Mouse (Mus musculus): Measurements from ENCODE around the gene Rapgef5. TPM values are rescaled to one million over a fixed set of nuclear protein-coding genes. Genes with fewer than 3 reads are reported as not detected.

The Rapgef5 gene
- polyA plus RNA-seq, 1 experiment from 2014 or later: 7.7 TPM

DNA sequence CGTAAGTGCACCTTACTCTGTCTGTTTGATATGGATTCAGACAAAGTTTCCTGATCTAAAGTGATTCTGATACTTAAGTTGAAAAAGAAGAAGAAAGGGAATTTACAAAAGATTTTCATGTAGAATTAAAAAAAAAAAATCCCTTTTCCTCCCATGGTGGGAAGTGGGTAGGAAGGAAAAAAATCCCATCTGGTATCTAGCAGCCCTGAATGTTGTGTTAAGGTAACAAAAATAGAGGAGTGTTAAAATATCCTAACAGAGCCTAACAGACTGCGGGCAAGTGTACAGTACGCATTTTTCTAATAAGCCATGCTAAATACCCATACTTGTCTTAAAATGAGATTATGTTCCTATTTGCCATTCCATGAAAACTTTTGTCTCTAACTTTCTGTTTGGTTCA, 150.1 kb downstream of the Rapgef5 start:
- Histone ChIP-seq H3K4me2 (ENCODE audit: low read depth, low read length) (no peak overlapping the region), H3K9me3 (replicated peaks; ENCODE audit: control insufficient read depth, low read length) (no peaks in the 10 kb centered on the region), H3K36me3 (replicated peaks; ENCODE audit: control insufficient read depth, insufficient read depth, low read depth, low read length) (no peaks in the 10 kb centered on the region), H3K4me3 (ENCODE audit: low read depth, low read length) (no peak overlapping the region), H3K27me3 (ENCODE audit: control insufficient read depth, insufficient read depth, low read length) (no peaks in the 10 kb centered on the region), H3K27ac (replicated peaks; ENCODE audit: low read depth, low read length) (no peak overlapping the region), H3K9ac (replicated peaks; ENCODE audit: low read length) (no peak overlapping the region), H3K4me1 (ENCODE audit: control insufficient read depth, insufficient read depth, low read length) (no peaks in the 10 kb centered on the region)
- WGBS: 94% methylated on average over 3 of the region's 3 CpGs
- ATAC-seq (replicated peaks; ENCODE audit: insufficient number of reproducible peaks, low FRiP score, low TSS enrichment, low read depth) (no peak), DNase-seq (ENCODE audit: low spot score) (no peak)

DNA sequence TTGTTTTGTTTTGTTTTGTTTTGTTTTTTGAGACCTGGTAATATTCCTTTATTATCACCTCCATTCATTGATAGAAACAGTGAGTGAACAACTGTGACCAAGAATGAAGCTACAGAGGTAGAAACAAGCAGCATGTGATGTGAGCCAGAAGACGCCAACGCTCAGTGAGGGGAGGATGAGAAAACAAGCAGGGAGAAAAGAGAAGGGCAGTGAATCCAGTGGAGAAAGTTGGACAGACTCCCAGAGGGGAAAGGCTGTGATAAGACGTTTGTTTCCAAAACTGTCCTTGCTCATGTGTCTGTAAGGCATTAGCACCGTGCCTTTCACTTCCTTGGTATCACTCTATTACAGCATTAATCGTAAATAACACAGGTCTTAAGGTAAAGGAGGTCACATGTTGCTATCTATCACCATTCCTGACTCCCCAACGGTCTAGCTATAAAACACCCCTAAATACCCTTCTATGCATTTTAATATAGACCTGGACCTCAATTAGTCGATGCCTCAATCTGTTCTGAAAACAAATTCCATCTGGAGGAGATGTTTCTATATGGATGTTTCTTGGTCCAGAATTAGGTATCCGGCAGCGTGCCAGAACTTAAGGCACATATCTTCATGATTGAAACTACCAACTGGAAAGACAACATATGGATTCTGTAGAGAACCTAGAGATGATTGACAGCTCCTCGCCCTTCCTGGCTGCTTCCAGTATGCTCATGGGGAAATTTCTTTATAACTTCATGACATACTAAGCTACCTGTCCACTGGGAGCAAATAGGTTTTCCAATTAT, 153.5 kb downstream of the Rapgef5 start:
- DNase-seq (ENCODE audit: low spot score) (no peak), ATAC-seq (replicated peaks; ENCODE audit: insufficient number of reproducible peaks, low FRiP score, low TSS enrichment, low read depth) (no peak)
- H3K9ac ChIP-seq (replicated peaks; ENCODE audit: low read length): no peak overlapping the region
- H3K9me3 ChIP-seq (replicated peaks; ENCODE audit: control insufficient read depth, low read length): no peaks in the 10 kb centered on the region
- WGBS: 79% methylated on average over 10 of the region's 10 CpGs
- H3K27me3 ChIP-seq (ENCODE audit: control insufficient read depth, insufficient read depth, low read length): no peaks in the 10 kb centered on the region
- H3K36me3 ChIP-seq (replicated peaks; ENCODE audit: control insufficient read depth, insufficient read depth, low read depth, low read length): no peaks in the 10 kb centered on the region
- H3K4me2 ChIP-seq (ENCODE audit: low read depth, low read length): no peak overlapping the region
- no peak overlapping the region for H3K27ac ChIP-seq (replicated peaks; ENCODE audit: low read depth, low read length)
- H3K4me3 ChIP-seq (ENCODE audit: low read depth, low read length): no peak overlapping the region
- H3K4me1 ChIP-seq (ENCODE audit: control insufficient read depth, insufficient read depth, low read length): no peaks in the 10 kb centered on the region

DNA sequence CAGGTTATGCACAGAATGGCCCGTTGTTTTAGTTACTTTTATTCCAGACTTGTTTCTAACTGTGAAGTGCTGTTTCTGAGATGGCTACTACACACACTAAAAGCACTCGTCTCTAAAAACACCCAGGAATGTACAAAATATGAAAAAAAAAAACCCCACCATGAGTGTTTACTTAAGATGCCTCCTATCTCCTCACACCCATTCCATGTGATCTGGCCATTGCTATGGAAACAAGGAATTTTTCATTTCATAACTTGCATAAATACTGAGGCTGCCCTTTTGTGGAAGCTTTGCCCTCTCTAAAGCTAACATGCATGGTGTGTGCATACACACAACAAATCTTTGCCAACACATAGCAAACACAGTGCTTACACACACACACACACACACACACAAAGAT, 156.9 kb downstream of the Rapgef5 start:
- H3K9ac ChIP-seq (replicated peaks; ENCODE audit: low read length): no peak overlapping the region
- no peaks in the 10 kb centered on the region for H3K36me3 ChIP-seq (replicated peaks; ENCODE audit: control insufficient read depth, insufficient read depth, low read depth, low read length)
- H3K27me3 ChIP-seq (ENCODE audit: control insufficient read depth, insufficient read depth, low read length): no peaks in the 10 kb centered on the region
- no peaks in the 10 kb centered on the region for H3K9me3 ChIP-seq (replicated peaks; ENCODE audit: control insufficient read depth, low read length)
- no peak overlapping the region for H3K4me3 ChIP-seq (ENCODE audit: low read depth, low read length)
- DNase-seq (ENCODE audit: low spot score): no peak
- no peak for ATAC-seq (replicated peaks; ENCODE audit: insufficient number of reproducible peaks, low FRiP score, low TSS enrichment, low read depth)
- H3K27ac ChIP-seq (replicated peaks; ENCODE audit: low read depth, low read length): no peak overlapping the region
- H3K4me1 ChIP-seq (ENCODE audit: control insufficient read depth, insufficient read depth, low read length): no peaks in the 10 kb centered on the region
- 75% methylated on average over 2 of the region's 2 CpGs for WGBS
- no peak overlapping the region for H3K4me2 ChIP-seq (ENCODE audit: low read depth, low read length)

DNA sequence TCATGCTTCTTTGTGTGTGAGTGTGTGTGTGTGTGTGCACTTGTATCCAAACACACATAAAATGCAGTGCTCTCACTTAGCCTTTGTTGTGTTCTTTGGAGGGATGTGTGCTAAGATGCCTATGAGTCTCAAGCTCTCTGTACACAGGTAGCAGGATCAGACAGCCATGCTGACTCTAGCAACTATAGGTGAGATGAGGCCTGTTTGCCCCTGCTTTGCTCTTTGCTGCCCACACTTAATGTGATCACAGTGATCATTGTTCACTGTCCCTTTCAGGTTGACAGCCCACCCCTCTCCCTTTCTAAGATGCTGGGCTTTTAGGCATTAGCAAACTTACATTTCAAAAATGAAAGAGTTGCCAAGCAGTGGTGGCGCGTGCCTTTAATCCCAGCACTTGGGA, 158.2 kb downstream of the Rapgef5 start:
- Histone ChIP-seq H3K27ac (replicated peaks; ENCODE audit: low read depth, low read length) (no peak overlapping the region), H3K4me3 (ENCODE audit: low read depth, low read length) (no peak overlapping the region), H3K9ac (replicated peaks; ENCODE audit: low read length) (no peak overlapping the region), H3K4me1 (ENCODE audit: control insufficient read depth, insufficient read depth, low read length) (no peaks in the 10 kb centered on the region), H3K27me3 (ENCODE audit: control insufficient read depth, insufficient read depth, low read length) (no peaks in the 10 kb centered on the region), H3K36me3 (replicated peaks; ENCODE audit: control insufficient read depth, insufficient read depth, low read depth, low read length) (no peaks in the 10 kb centered on the region), H3K9me3 (replicated peaks; ENCODE audit: control insufficient read depth, low read length) (no peaks in the 10 kb centered on the region), H3K4me2 (ENCODE audit: low read depth, low read length) (no peak overlapping the region)
- ATAC-seq (replicated peaks; ENCODE audit: insufficient number of reproducible peaks, low FRiP score, low TSS enrichment, low read depth) (no peak), DNase-seq (ENCODE audit: low spot score) (no peak)
- 90% methylated on average over 2 of the region's 2 CpGs for WGBS

DNA sequence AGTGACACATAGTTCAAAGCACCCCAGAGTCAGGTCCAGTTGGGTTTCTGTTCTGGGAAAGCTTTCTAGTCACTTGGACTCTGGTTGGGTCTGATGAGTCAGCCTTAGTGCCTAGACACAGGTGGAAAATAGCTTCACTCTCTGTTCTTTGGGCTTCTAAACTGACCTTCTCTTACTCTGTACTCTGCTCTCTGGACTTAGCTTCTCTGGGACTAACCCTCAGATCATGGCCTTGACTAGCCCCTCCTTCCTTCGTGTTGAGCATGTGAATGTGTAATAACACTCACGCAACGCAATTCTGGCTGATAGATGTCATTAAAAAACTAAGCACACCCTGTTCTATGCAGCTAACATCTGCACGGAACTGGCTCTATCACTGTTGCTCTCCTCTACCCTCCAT, 160.0 kb downstream of the Rapgef5 start:
- H3K4me2 ChIP-seq (ENCODE audit: low read depth, low read length): no peak overlapping the region
- H3K4me1 ChIP-seq (ENCODE audit: control insufficient read depth, insufficient read depth, low read length): no peaks in the 10 kb centered on the region
- no peak overlapping the region for H3K9ac ChIP-seq (replicated peaks; ENCODE audit: low read length)
- no peaks in the 10 kb centered on the region for H3K27me3 ChIP-seq (ENCODE audit: control insufficient read depth, insufficient read depth, low read length)
- no peak overlapping the region for H3K27ac ChIP-seq (replicated peaks; ENCODE audit: low read depth, low read length)
- no peaks in the 10 kb centered on the region for H3K9me3 ChIP-seq (replicated peaks; ENCODE audit: control insufficient read depth, low read length)
- no peak overlapping the region for H3K4me3 ChIP-seq (ENCODE audit: low read depth, low read length)
- no peaks in the 10 kb centered on the region for H3K36me3 ChIP-seq (replicated peaks; ENCODE audit: control insufficient read depth, insufficient read depth, low read depth, low read length)
- ATAC-seq (replicated peaks; ENCODE audit: insufficient number of reproducible peaks, low FRiP score, low TSS enrichment, low read depth) (no peak), DNase-seq (ENCODE audit: low spot score) (no peak)
- 84% methylated on average over 4 of the region's 4 CpGs for WGBS

DNA sequence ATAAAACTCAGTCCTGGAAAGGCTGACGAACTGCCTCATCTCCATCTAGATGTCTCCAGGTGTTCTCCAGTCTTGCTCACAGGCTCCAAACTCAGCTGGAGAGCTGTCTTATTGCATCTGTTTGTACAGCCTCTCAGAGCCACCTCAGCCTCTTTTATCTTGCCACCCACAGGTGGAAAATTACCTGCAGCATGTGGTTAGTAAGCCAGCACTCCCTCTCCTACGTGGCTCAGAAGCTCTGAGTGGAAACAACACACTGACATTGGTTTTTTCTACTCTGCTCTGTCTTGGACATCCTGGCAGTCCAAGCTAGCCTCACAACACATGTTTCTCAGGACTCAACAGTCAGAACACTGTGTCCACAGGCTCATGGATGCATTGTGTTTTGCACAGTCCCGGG, 162.6 kb downstream of the Rapgef5 start:
- no peak for DNase-seq (ENCODE audit: low spot score)
- no peak for ATAC-seq (replicated peaks; ENCODE audit: insufficient number of reproducible peaks, low FRiP score, low TSS enrichment, low read depth)
- no peak overlapping the region for H3K4me2 ChIP-seq (ENCODE audit: low read depth, low read length)
- H3K36me3 ChIP-seq (replicated peaks; ENCODE audit: control insufficient read depth, insufficient read depth, low read depth, low read length): no peaks in the 10 kb centered on the region
- no peak overlapping the region for H3K4me3 ChIP-seq (ENCODE audit: low read depth, low read length)
- H3K27me3 ChIP-seq (ENCODE audit: control insufficient read depth, insufficient read depth, low read length): no peaks in the 10 kb centered on the region
- H3K9me3 ChIP-seq (replicated peaks; ENCODE audit: control insufficient read depth, low read length): no peaks in the 10 kb centered on the region
- H3K4me1 ChIP-seq (ENCODE audit: control insufficient read depth, insufficient read depth, low read length): no peaks in the 10 kb centered on the region
- no peak overlapping the region for H3K27ac ChIP-seq (replicated peaks; ENCODE audit: low read depth, low read length)
- 82% methylated on average over 3 of the region's 3 CpGs for WGBS
- no peak overlapping the region for H3K9ac ChIP-seq (replicated peaks; ENCODE audit: low read length)

DNA sequence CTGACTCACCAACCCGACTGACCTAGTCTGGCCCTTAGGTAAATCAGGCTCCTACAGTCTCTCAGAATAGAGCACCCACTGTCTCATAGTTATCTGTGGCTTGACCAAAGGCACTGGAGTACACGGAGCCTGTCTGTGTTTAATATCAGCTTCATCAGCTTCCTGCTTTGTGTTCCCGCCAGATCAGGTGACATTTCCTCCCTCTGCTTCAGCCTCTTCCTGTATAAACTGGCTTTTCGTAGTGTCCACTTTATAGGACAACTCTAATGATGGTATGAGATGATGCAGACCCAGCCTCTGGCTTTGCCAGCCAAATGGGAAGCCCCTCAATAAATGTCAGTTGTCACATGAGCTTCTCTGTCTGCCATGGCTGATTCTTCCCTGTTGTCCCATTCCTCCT, 163.5 kb downstream of the Rapgef5 start:
- 67% methylated on average over 4 of the region's 4 CpGs for WGBS
- ATAC-seq (replicated peaks; ENCODE audit: insufficient number of reproducible peaks, low FRiP score, low TSS enrichment, low read depth) (no peak), DNase-seq (ENCODE audit: low spot score) (no peak)
- no peak overlapping the region for H3K27ac ChIP-seq (replicated peaks; ENCODE audit: low read depth, low read length)
- H3K4me2 ChIP-seq (ENCODE audit: low read depth, low read length): no peak overlapping the region
- H3K9me3 ChIP-seq (replicated peaks; ENCODE audit: control insufficient read depth, low read length): no peaks in the 10 kb centered on the region
- H3K36me3 ChIP-seq (replicated peaks; ENCODE audit: control insufficient read depth, insufficient read depth, low read depth, low read length): no peaks in the 10 kb centered on the region
- no peak overlapping the region for H3K4me3 ChIP-seq (ENCODE audit: low read depth, low read length)
- no peak overlapping the region for H3K9ac ChIP-seq (replicated peaks; ENCODE audit: low read length)
- no peaks in the 10 kb centered on the region for H3K27me3 ChIP-seq (ENCODE audit: control insufficient read depth, insufficient read depth, low read length)
- H3K4me1 ChIP-seq (ENCODE audit: control insufficient read depth, insufficient read depth, low read length): no peaks in the 10 kb centered on the region

DNA sequence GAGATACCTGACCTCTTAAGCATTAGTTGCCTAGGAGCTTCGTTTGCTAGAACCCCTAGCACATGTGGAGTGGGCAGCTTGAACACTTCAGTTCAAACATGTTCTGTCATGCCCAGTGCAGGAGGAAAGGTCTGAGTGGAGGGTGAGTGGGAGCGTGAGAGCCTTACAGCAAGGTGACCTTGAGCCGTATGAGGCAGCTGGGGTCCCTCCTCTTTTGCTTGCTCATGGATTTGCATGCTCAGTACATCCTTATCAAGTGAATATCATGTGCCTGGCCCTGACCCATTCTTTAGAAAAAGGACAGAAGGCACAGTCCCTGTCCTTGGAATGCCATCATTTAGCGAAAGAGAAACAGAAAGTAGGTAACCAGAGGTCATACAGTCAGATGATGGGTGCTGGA, 165.0 kb downstream of the Rapgef5 start:
- ATAC-seq (replicated peaks; ENCODE audit: insufficient number of reproducible peaks, low FRiP score, low TSS enrichment, low read depth): no peak
- WGBS: 78% methylated on average over 4 of the region's 4 CpGs

More for the DNA sequence above, 165.0 kb downstream of the Rapgef5 start:
- Histone ChIP-seq H3K4me3 (ENCODE audit: low read depth, low read length) (no peak overlapping the region), H3K4me1 (ENCODE audit: control insufficient read depth, insufficient read depth, low read length) (no peaks in the 10 kb centered on the region), H3K27me3 (ENCODE audit: control insufficient read depth, insufficient read depth, low read length) (no peaks in the 10 kb centered on the region), H3K36me3 (replicated peaks; ENCODE audit: control insufficient read depth, insufficient read depth, low read depth, low read length) (no peaks in the 10 kb centered on the region), H3K9ac (replicated peaks; ENCODE audit: low read length) (no peak overlapping the region), H3K4me2 (ENCODE audit: low read depth, low read length) (no peak overlapping the region), H3K9me3 (replicated peaks; ENCODE audit: control insufficient read depth, low read length) (no peaks in the 10 kb centered on the region), H3K27ac (replicated peaks; ENCODE audit: low read depth, low read length) (no peak overlapping the region)
- no peak for DNase-seq (ENCODE audit: low spot score)
